Mouse (Mus musculus) B cell, adult 62 days (primary cell): ENCODE data around the gene Fam122c. TPM values are rescaled to one million over a fixed set of nuclear protein-coding genes. Genes with fewer than 3 reads are reported as not detected.

Experiments
- total RNA-seq: library from RNA; stranded (reverse); gene quantifications from 4 replicates; pipeline ENCODE4 v1.2.4, GENCODE M21; 2023

Fam122c gene
- not detected in 4 replicates for total RNA-seq

GRCm38 (mm10) chrX:53273124-53273523 is at the start of gene Fam122c:
Gene Fam122c, plus strand, starts transcription at chrX:53273424.

GRCm38 (mm10) chrX:53240011-53240410 is 33.2 kb upstream of the Fam122c start, which contains the start of gene Plac1:
Gene Plac1, minus strand, starts transcription at chrX:53240111.

GRCm38 (mm10) chrX:53269289-53270062 is 3.7 kb upstream of the Fam122c start, which contains the start of gene Fam122b:
Gene Fam122b, minus strand, starts transcription at chrX:53269805.

GRCm38 (mm10) chrX:53370366-53370740 is 97.1 kb downstream of the Fam122c start, which contains the start of gene Mospd1:
Gene Mospd1, minus strand, starts transcription at chrX:53370502.

Other genes with a start within 250 kb of the Fam122c start
- gene Plac1, start 33.3 kb upstream of the Fam122c start, total RNA-seq = not detected in 4 replicates
- gene Fam122b, start 3.6 kb upstream of the Fam122c start, total RNA-seq = 10.7 to 12.4 TPM (median 10.9 TPM) in 4 replicates
- gene Mospd1, start 97.1 kb downstream of the Fam122c start, total RNA-seq = 9.0 to 10.0 TPM (median 9.8 TPM) in 4 replicates
- not detected in 4 replicates for gene Etd, start 161.5 kb downstream of the Fam122c start, total RNA-seq